In genomic region chr1:135168453-135169200, GRCm38 (mm10) we compare ENCODE assay signal across 21 mouse cellular contexts. TPM values are rescaled to one million over a fixed set of nuclear protein-coding genes. Genes with fewer than 3 reads are reported as not detected.
A peak's percentile ranks its signal among the peaks of the same experiment; 100 is the strongest.
DNase-seq lines count a peak whose midpoint lies in the region; ATAC-seq and TF ChIP-seq lines count a peak whose summit lies in the region.
"Had no signal": no experiment of that assay in that cellular context is flagged by ENCODE, and none has a peak within 500 bp of the region (broad histone marks: within the 10 kb centered on the region; RNA-seq: fewer than 3 reads in every experiment).

No protein-coding gene starts in this region.

- H3K4me3 ChIP-seq in kidney, embryonic 16.5 days (ENCODE audit: low read length): no peak overlapping the region
- no peak overlapping the region for H3K4me3 ChIP-seq in liver, adult 2 months (ENCODE audit: insufficient read depth, low read depth, low read length)
- H3K4me3 ChIP-seq in liver, postnatal 0 days (ENCODE audit: low read depth, low read length): no peak overlapping the region
- H3K4me3 ChIP-seq: embryonic facial prominence, embryonic 12.5 days; forebrain, embryonic 15.5 days; heart, embryonic 10.5 days had no signal

- peak; percentile 76 for DNase-seq in kidney, adult 11 months
- DNase-seq in liver, adult 2 months (ENCODE audit: extremely low read depth, low read depth, low spot score): peak; percentile 39
- DNase-seq in liver, postnatal 0 days: no peak
- DNase-seq in kidney, postnatal 14 days: peak; percentile 65
- no peak for DNase-seq in cerebellum, postnatal 4 days (ENCODE audit: low spot score in 2 of 2)
- DNase-seq in left cerebral cortex, adult 9 months (ENCODE audit: low spot score in 2 of 2): no peak
- DNase-seq: adrenal gland, adult 8-10 months; adrenal gland, postnatal 36 days; B cell, adult 2 months; cerebellum, adult 2 months; cerebellum, postnatal 10 days; gastrocnemius, postnatal 36 days; heart, postnatal 4 days had no signal

- no peaks in the 10 kb centered on the region for H3K9me3 ChIP-seq in kidney, embryonic 16.5 days (ENCODE audit: low read length)
- no peaks in the 10 kb centered on the region for H3K9me3 ChIP-seq in liver, postnatal 0 days (ENCODE audit: low read length)
- H3K9me3 ChIP-seq: embryonic facial prominence, embryonic 12.5 days; forebrain, embryonic 15.5 days; G1E; heart, embryonic 10.5 days had no signal

- H3K27me3 ChIP-seq in kidney, embryonic 16.5 days (ENCODE audit: insufficient read depth, low read length): no peaks in the 10 kb centered on the region
- H3K27me3 ChIP-seq in liver, adult 2 months (ENCODE audit: control insufficient read depth, insufficient read depth, low read length): no peaks in the 10 kb centered on the region
- no peaks in the 10 kb centered on the region for H3K27me3 ChIP-seq in liver, postnatal 0 days (ENCODE audit: insufficient read depth, low read length)
- H3K27me3 ChIP-seq: embryonic facial prominence, embryonic 12.5 days; forebrain, embryonic 15.5 days had no signal

- H3K4me2 ChIP-seq in kidney, embryonic 16.5 days (replicated peaks; ENCODE audit: low read depth, low read length): no peak overlapping the region
- H3K4me2 ChIP-seq in liver, postnatal 0 days (ENCODE audit: low read depth, low read length): no peak overlapping the region
- H3K4me2 ChIP-seq: embryonic facial prominence, embryonic 12.5 days; forebrain, embryonic 15.5 days had no signal

- no peak overlapping the region for H3K27ac ChIP-seq in kidney, embryonic 16.5 days (ENCODE audit: low read length)
- peak overlapping the region; percentile 72 for H3K27ac ChIP-seq in liver, adult 2 months (replicated peaks; ENCODE audit: insufficient read depth, low read depth, low read length)
- no peak overlapping the region for H3K27ac ChIP-seq in liver, postnatal 0 days (ENCODE audit: low read depth)
- H3K27ac ChIP-seq: embryonic facial prominence, embryonic 12.5 days; forebrain, embryonic 15.5 days; heart, embryonic 10.5 days had no signal

- TF ChIP-seq POLR2A in liver, adult 2 months (IDR thresholded peaks at IDR 0.05; ENCODE audit: extremely low read depth, insufficient read depth, low read length): no peak

- H3K9ac ChIP-seq in kidney, embryonic 16.5 days (replicated peaks; ENCODE audit: low read length): no peak overlapping the region
- no peak overlapping the region for H3K9ac ChIP-seq in liver, adult 2 months (ENCODE audit: low read depth, low read length)
- H3K9ac ChIP-seq in liver, postnatal 0 days (replicated peaks): no peak overlapping the region
- H3K9ac ChIP-seq: embryonic facial prominence, embryonic 12.5 days; forebrain, embryonic 15.5 days had no signal

- TF ChIP-seq EP300 in liver, postnatal 0 days (IDR thresholded peaks at IDR 0.05; ENCODE audit: low read depth): no peak

- H3K36me3 ChIP-seq in kidney, embryonic 16.5 days (ENCODE audit: insufficient read depth, low read length): no peaks in the 10 kb centered on the region
- H3K36me3 ChIP-seq in liver, adult 2 months (ENCODE audit: control insufficient read depth, insufficient read depth, low read length): no peaks in the 10 kb centered on the region
- H3K36me3 ChIP-seq in liver, postnatal 0 days (replicated peaks; ENCODE audit: insufficient read depth, low read length): no peaks in the 10 kb centered on the region
- H3K36me3 ChIP-seq: embryonic facial prominence, embryonic 12.5 days; forebrain, embryonic 15.5 days; G1E; heart, embryonic 10.5 days had no signal

- no peak for ATAC-seq in kidney, embryonic 16.5 days (ENCODE audit: low FRiP score, low TSS enrichment)
- no peak for ATAC-seq in liver, postnatal 0 days
- ATAC-seq: CD4-positive, CD25-positive, alpha-beta regulatory T cell, adult 4 months; forebrain, embryonic 15.5 days had no signal

- no peaks in the 10 kb centered on the region for H3K4me1 ChIP-seq in kidney, embryonic 16.5 days (ENCODE audit: insufficient read depth, low read length)
- peaks cover 11% of the 10 kb centered on the region for H3K4me1 ChIP-seq in liver, adult 2 months (ENCODE audit: control insufficient read depth, insufficient read depth, low read length)
- H3K4me1 ChIP-seq in liver, postnatal 0 days (ENCODE audit: insufficient read depth): no peaks in the 10 kb centered on the region; the same call in none of the 2 replicates
- H3K4me1 ChIP-seq: embryonic facial prominence, embryonic 12.5 days had no signal

- WGBS in kidney, embryonic 16.5 days: 84% methylated on average over 10 of the region's 10 CpGs
- 80% methylated on average over 10 of the region's 10 CpGs for WGBS in liver, adult 2 months
- WGBS in liver, postnatal 0 days (ENCODE audit: insufficient replicate concordance): 78% methylated on average over 10 of the region's 10 CpGs

- TF ChIP-seq CTCF in liver, adult 2 months (IDR thresholded peaks at IDR 0.05; ENCODE audit: low read depth, low read length): no peak
- TF ChIP-seq CTCF in liver, postnatal 0 days (IDR thresholded peaks at IDR 0.05; ENCODE audit: low read depth): no peak

- no peaks in the 10 kb centered on the region for H3K79me2 ChIP-seq in liver, adult 2 months (ENCODE audit: control insufficient read depth, insufficient read depth, low read length)

RNA-seq across cellular contexts. Expression of gene Gpr37l1, which starts 1.1 kb away (rescaled TPM):
- 0.10 TPM in 1 of 2 replicates, not detected in the other for polyA plus RNA-seq in kidney, embryonic 16.5 days (2015; fragmentation: Nextera tagmentation; extraction: Ambion mirVana)
- 0.07 TPM in 1 of 2 replicates, not detected in the other for total RNA-seq in liver, adult 2 months (2014; rRNA removed)
- 0.04 TPM in 1 of 2 replicates, not detected in the other for polyA plus RNA-seq in liver, adult 2 months (2012; rRNA removed)
- not detected in 2 replicates for polyA plus RNA-seq in liver, postnatal 0 days (2015; fragmentation: Nextera tagmentation; extraction: Ambion mirVana)
- polyA plus RNA-seq: CD4-positive, CD25-positive, alpha-beta regulatory T cell, adult 4 months; embryonic facial prominence, embryonic 12.5 days; forebrain, embryonic 11.5 days; G1E; heart, embryonic 10.5 days; heart, embryonic 14.5 days had no signal

RNA-seq across cellular contexts. Expression of gene Arl8a, which starts 22.0 kb away (rescaled TPM):
- 42.9 and 46.7 TPM in 2 replicates for polyA plus RNA-seq in kidney, embryonic 16.5 days (2015; fragmentation: Nextera tagmentation; extraction: Ambion mirVana)
- 3.2 and 5.4 TPM in 2 replicates for total RNA-seq in liver, adult 2 months (2014; rRNA removed)
- 13.1 and 15.2 TPM in 2 replicates for polyA plus RNA-seq in liver, adult 2 months (2012; rRNA removed)
- 11.3 and 12.5 TPM in 2 replicates for polyA plus RNA-seq in liver, postnatal 0 days (2015; fragmentation: Nextera tagmentation; extraction: Ambion mirVana)

RNA-seq across cellular contexts. Expression of gene Ptpn7, which starts 36.1 kb away (rescaled TPM):
- polyA plus RNA-seq in kidney, embryonic 16.5 days (2015; fragmentation: Nextera tagmentation; extraction: Ambion mirVana): 0.99 and 1.6 TPM in 2 replicates
- total RNA-seq in liver, adult 2 months (2014; rRNA removed): 0.28 and 0.54 TPM in 2 replicates
- polyA plus RNA-seq in liver, adult 2 months (2012; rRNA removed): 0.44 and 1.4 TPM in 2 replicates
- 5.4 and 6.7 TPM in 2 replicates for polyA plus RNA-seq in liver, postnatal 0 days (2015; fragmentation: Nextera tagmentation; extraction: Ambion mirVana)

Comparison
In these comparisons a context has a peak if more than half of its experiments do, and no peak if none do; other contexts are left out.
1. DNase-seq: peak in kidney, adult 11 months (single experiment), liver, adult 2 months (single experiment) and kidney, postnatal 14 days (single experiment); none in liver, postnatal 0 days (single experiment), cerebellum, postnatal 4 days (0 of 2) and left cerebral cortex, adult 9 months (0 of 2).